Mouse (Mus musculus): ENCODE data around the gene Psapl1.

DNA sequence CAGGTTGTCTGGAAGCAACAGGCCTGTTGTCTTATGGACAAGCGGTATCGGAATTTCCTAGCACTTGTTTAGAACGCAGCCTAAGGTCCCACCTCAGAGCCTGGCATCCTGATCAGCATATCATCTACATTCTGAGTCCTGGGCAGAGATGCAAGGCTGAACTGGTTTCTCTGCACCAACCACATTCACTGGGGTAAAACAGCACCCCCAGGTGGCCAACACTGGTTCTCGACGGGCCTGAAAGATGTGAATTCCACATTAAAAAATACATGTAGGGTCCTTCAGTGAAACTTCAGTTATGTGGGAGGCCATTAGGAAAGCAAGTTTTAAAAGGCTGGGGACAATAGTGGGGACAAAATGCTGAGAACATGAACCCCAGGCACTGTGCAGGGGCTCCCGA is 20.0 kb downstream of the Psapl1 start:
- TF ChIP-seq CTCF (IDR thresholded peaks at IDR 0.05) (peak; percentile 76), EP300 (IDR thresholded peaks at IDR 0.05) (no peak)

Measured in lung, postnatal 0 days (tissue).